Mouse (Mus musculus): ENCODE measurements around the gene Crybb3. TPM values are rescaled to one million over a fixed set of nuclear protein-coding genes. Genes with fewer than 3 reads are reported as not detected.

Gene Crybb3
- total RNA-seq, 1 experiment from 2014 or later = not detected

DNA sequence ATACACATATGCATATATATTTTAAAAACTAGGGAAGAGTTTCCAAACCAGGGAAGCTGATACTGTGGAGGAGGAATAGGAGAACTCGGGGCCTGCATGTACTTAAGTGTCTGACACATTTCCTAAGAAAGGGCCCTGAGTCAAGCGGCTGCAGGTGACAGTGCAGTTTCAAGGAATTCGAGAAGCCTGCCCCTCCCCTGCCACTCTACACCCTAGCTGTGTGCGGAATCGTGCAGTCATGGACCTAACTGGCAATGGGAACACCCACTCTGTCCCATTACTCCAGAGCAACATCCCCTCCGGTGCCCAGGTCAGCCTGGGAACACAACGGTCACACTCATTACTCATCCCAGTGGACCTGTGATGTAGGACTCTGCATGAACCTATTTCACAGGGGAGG, 25.2 kb upstream of the Crybb3 start:
- no peak for ATAC-seq (ENCODE audit: extremely low read depth, insufficient number of reproducible peaks, low FRiP score, poor library complexity, severe bottlenecking)

- no peak for ATAC-seq (ENCODE audit: extremely low read depth, insufficient number of reproducible peaks, low FRiP score, poor library complexity, severe bottlenecking)
These were observed 24.1 kb upstream of the Crybb3 start for GRCm38 (mm10) chr5:113105481-113105880.

GRCm38 (mm10) chr5:113105035-113105434, 23.7 kb upstream of the Crybb3 start:
- ATAC-seq (ENCODE audit: extremely low read depth, insufficient number of reproducible peaks, low FRiP score, poor library complexity, severe bottlenecking) = no peak

DNA sequence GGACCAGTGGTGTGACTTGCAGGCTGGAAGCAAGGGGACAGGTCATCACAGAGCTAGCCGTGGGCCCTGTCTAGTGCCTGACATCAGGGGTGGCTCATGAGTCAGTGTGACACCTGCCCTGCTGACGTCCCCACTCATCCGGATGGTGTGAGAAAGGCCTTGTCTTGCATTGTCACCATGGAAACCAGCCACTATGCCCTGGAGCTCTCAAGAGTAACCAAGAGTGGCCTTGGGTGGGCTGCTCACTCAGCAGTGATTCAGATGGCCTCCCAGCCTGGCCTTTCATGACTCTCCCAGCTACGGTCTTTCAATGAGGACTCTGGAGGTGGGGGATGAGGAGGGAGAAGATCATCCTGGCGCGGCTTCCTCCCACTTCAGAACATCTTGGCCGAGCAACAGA, 21.1 kb upstream of the Crybb3 start:
- no peak for ATAC-seq (ENCODE audit: extremely low read depth, insufficient number of reproducible peaks, low FRiP score, poor library complexity, severe bottlenecking)

DNA sequence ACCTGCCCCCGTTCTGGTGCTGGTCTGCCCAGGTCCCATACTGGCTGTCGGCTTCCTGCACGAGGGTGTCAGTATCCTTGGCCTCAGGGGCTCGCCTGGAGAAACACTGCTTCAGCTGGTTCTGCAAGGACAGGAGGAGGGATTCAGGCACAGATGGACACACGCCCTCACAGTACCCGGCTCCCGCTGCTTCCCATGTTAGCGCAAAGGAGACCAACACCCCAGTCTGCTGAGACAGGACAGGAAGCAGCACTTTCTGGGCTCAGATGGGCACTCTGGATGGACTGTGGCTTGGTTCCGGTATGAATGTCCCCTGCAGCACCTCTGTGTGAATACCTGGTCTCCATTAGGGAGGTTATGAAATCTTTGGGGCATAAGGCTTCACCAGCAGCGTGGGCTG, 20.1 kb upstream of the Crybb3 start:
- ATAC-seq (ENCODE audit: extremely low read depth, insufficient number of reproducible peaks, low FRiP score, poor library complexity, severe bottlenecking) = no peak

GRCm38 (mm10) chr5:113100422-113100821, 19.0 kb upstream of the Crybb3 start:
- ATAC-seq (ENCODE audit: extremely low read depth, insufficient number of reproducible peaks, low FRiP score, poor library complexity, severe bottlenecking) = no peak

DNA sequence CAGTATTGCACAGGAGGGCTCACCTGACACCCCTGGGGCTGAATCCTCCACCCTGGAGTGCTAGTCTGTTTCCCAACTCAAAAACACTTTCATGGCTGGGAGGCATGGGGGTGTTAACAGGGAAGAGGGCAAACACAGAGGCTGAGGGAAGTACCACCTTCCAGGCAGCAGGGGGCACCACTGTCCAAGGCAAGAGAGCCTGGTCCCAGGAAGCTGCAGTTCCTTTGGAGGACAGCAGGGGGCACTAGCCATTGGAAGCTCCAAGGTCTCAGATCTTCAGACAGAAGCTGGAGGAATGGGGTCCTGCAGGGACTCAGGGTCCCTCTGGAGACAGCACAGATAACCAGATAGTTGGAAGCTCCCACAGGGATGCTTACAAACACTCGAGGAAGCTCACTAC, 18.2 kb upstream of the Crybb3 start:
- peak; percentile 57 for ATAC-seq (ENCODE audit: extremely low read depth, insufficient number of reproducible peaks, low FRiP score, poor library complexity, severe bottlenecking)

- ATAC-seq (ENCODE audit: extremely low read depth, insufficient number of reproducible peaks, low FRiP score, poor library complexity, severe bottlenecking) = no peak
These were observed 16.2 kb upstream of the Crybb3 start for GRCm38 (mm10) chr5:113097551-113097950.

- ATAC-seq (ENCODE audit: extremely low read depth, insufficient number of reproducible peaks, low FRiP score, poor library complexity, severe bottlenecking) = no peak
These were observed 14.1 kb upstream of the Crybb3 start for GRCm38 (mm10) chr5:113095456-113095855.

DNA sequence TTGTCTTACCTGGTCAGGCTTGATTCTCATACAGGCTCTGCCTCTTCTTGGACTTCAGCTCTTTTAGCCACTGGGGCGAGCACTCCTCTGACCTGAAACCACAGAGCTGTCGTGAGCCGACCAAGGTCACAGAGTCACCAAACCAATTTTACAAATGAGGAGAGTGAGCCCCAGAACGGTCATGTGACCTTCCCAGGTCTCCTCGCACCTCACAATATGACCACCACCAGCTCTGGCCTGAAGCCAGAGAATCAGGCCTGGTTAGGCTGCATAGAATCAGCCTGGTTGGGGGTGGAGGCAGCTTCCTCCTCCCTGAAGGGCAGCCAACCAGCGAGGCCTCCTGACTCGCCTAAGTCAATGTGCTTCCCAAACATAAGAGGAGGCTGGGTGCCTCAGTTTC, 11.0 kb upstream of the Crybb3 start:
- no peak for ATAC-seq (ENCODE audit: extremely low read depth, insufficient number of reproducible peaks, low FRiP score, poor library complexity, severe bottlenecking)

GRCm38 (mm10) chr5:113091162-113091561, 9.8 kb upstream of the Crybb3 start:
- no peak for ATAC-seq (ENCODE audit: extremely low read depth, insufficient number of reproducible peaks, low FRiP score, poor library complexity, severe bottlenecking)

- ATAC-seq (ENCODE audit: extremely low read depth, insufficient number of reproducible peaks, low FRiP score, poor library complexity, severe bottlenecking) = no peak
These were observed 9.4 kb upstream of the Crybb3 start for GRCm38 (mm10) chr5:113090750-113091149.

DNA sequence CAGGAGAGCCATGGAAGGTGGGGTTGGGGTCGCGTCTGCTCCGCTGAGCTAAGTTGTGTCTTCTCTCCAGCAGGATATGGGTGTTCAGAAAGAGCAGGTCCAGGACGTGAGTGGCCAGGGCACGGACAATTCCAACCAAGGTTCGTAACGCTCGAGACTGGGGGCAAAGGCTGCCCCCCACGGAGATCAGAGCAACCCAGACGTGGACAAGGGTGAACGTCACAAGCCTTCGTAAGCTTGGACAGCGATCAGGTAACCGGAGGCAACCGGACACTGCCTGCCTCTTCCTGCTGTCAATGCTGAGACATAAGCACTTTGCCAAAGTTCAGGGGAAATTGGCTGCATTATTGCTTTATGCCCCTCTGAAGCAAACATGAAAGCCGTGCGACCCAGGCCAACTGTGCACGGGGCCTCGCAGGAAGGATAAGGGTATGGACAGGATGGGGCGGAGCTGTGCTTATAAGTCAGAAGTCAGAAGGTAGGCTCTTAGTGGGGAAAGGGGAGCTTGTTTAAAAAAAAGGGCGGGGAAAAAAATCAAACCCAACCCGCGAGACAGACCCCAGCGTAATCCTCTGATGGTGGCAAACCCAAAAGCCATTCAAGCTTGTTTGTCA, 8.8 kb upstream of the Crybb3 start:
- no peak for ATAC-seq (ENCODE audit: extremely low read depth, insufficient number of reproducible peaks, low FRiP score, poor library complexity, severe bottlenecking)

DNA sequence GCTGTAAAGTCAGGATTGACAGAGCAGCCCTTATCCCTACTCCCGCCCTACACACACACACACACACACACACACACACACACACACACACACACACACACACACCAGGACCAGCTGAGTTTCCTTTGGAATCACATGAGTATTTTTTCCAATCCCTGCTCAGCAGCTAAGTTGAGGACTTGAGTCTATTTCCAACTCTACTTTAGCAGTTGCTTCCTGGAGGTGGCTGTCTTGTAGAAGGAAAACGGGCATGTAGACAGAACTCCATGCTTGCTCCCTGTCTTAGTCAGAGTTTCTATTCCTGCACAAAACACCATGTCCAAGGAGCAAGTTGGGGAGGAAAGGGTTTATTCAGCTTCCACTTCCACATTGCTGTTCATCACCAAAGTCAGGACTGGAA, 6.1 kb upstream of the Crybb3 start:
- ATAC-seq (ENCODE audit: extremely low read depth, insufficient number of reproducible peaks, low FRiP score, poor library complexity, severe bottlenecking) = no peak

- no peak for ATAC-seq (ENCODE audit: extremely low read depth, insufficient number of reproducible peaks, low FRiP score, poor library complexity, severe bottlenecking)
These were observed 5.6 kb upstream of the Crybb3 start for GRCm38 (mm10) chr5:113086990-113087389.

DNA sequence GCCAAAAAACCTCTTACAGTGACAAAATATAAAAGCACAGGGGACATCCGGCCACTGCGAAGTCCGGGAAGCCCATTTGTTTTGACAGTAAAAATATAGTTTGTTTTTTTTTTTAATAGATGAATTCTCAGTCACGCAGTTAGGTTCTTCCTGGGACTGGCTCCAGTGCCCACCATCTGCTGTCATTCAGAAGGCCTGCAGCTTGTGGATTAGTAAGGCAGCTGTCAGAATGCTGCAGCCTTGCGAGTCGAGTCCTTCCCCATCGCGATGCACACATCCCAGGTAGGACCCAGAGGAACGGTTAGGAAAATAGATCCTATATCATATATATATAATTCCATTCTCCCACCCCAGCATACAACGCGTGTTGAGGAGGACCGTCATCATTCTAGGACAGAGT, 5.1 kb upstream of the Crybb3 start:
- ATAC-seq (ENCODE audit: extremely low read depth, insufficient number of reproducible peaks, low FRiP score, poor library complexity, severe bottlenecking) = no peak

DNA sequence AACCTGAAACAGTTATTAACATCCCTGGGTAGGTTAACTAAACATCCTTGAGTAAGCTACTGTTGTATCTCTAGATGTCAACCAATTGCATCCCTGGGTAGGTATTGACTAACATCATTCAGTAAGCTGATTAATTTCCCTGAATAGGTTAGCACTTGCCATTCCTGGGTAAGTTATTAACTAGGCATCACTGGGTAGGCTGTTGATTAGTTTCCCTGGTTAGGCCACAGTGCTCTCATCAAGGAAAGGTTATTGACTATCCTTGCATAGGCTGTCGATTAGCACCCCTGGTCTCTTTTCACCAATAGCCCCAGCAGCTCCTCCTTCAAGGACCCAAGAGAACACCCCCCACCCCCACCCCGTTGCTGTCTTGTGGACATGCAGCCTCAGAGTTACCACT, 4.5 kb upstream of the Crybb3 start:
- ATAC-seq (ENCODE audit: extremely low read depth, insufficient number of reproducible peaks, low FRiP score, poor library complexity, severe bottlenecking) = no peak

DNA sequence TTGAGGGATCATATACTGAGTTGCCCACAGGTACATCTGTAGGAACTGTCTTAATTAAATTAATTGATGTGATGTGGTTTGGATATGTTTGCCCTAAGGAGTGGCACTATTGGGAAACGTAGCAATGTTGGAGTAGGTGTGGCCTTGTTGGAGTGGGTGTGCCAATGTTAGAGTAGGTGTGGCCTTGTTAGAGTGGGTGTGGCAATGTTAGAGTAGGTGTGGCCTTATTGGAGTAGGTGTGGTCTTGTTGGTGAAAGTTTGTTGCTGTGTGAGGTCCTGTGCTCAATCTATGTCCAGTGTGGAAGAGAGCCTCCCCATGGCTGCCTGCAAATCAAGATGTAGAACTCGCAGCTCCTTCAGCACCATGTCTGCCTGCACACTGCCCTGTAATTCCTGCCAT, 2.9 kb upstream of the Crybb3 start:
- no peak for ATAC-seq (ENCODE audit: extremely low read depth, insufficient number of reproducible peaks, low FRiP score, poor library complexity, severe bottlenecking)

DNA sequence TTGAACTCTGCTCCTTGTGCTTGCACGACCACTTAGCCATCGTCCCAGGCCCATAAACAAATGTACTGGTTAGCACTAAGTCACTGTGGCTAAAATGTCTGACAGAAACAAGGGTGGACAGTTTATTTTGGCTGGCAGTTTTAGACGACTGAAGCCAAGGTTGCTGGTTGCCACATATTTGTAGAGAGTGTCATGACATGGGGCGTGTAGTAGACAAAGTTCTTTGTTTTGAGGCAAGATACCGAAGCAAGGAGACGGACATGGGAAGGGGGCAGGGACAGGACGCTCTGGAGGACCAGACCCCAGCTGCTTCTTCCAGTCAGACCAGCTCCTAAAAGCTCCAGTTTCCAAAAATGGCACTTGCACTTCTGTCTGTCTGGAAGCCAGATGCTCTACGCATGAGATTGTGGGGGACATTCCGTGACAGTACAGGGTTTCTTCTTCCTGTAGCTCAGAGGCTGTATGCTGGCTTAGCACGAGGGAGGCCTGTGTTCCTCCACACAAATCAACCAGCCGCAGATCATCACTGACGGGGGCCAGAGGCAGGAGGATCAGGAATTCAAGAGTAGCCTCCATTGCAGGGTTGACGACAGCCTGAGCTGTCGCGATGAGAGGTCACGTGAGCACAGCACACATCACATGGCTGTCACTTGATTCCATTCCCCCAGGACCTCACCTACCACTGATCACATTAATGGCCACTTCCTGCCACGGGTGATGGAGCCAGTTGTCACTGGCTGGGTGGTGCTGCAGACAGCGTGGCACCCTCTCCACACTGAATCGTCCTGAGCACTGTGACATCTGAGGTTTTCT, 1.2 kb upstream of the Crybb3 start:
- no peak for ATAC-seq (ENCODE audit: extremely low read depth, insufficient number of reproducible peaks, low FRiP score, poor library complexity, severe bottlenecking)

GRCm38 (mm10) chr5:113081020-113081419, 364 bp downstream of the Crybb3 start:
- no peak for ATAC-seq (ENCODE audit: extremely low read depth, insufficient number of reproducible peaks, low FRiP score, poor library complexity, severe bottlenecking)

DNA sequence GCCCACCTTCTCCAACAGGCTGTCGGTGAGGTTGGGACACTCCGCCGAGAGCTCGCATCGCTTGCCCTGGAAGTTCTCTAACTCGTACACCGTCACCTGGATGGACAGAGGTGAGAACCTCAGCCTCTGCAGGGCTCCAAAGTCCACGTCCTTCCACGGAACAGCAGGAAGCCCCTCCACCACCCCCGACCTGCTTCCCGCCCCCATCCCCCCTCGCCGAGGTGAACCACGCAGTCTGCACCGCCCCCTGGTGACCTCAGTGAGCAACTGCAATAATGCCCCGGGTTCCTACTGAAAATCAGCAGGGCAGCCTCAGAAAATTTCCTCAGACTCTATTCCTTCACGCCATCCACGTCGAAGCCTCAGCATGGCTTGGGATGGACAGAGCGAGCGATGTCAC, 1.6 kb downstream of the Crybb3 start:
- ATAC-seq (ENCODE audit: extremely low read depth, insufficient number of reproducible peaks, low FRiP score, poor library complexity, severe bottlenecking) = no peak

All from neutrophil, adult 5-6 weeks (primary cell).